In genomic region chr3:103309252-103309651, GRCm38 (mm10) we compare ENCODE assay signal across 20 mouse cellular contexts. TPM values are rescaled to one million over a fixed set of nuclear protein-coding genes. Genes with fewer than 3 reads are reported as not detected.
DNase-seq lines count a peak whose midpoint lies in the region; ATAC-seq and TF ChIP-seq lines count a peak whose summit lies in the region.
"Had no signal": no experiment of that assay in that cellular context is flagged by ENCODE, and none has a peak within 500 bp of the region (broad histone marks: within the 10 kb centered on the region; RNA-seq: fewer than 3 reads in every experiment).

No protein-coding gene starts in this region.

- TF ChIP-seq POLR2A in liver, adult 2 months (IDR thresholded peaks at IDR 0.05; ENCODE audit: extremely low read depth, insufficient read depth, low read length) = no peak

- H3K79me3 ChIP-seq in C2C12 (ENCODE audit: low read depth) = peaks cover 59% of the 10 kb centered on the region

- CTCF ChIA-PET in Patski (lab: Charles Lee) = no interaction called here

- no peak for ATAC-seq in liver, embryonic 12.5 days
- ATAC-seq in Patski = no peak
- ATAC-seq: forebrain, embryonic 15.5 days; inflammation-experienced regulatory T-cells, adult 6 months; intestine, postnatal 0 days had no signal

- TF ChIP-seq CTCF in liver, adult 2 months (IDR thresholded peaks at IDR 0.05; ENCODE audit: low read depth, low read length) = no peak
- TF ChIP-seq CTCF in C2C12 (IDR thresholded peaks at IDR 0.05; ENCODE audit: control insufficient read depth, insufficient read depth, insufficient read length) (no peak), Patski (IDR thresholded peaks at IDR 0.05) (no peak)

- H3K27me3 ChIP-seq in liver, adult 2 months (ENCODE audit: control insufficient read depth, insufficient read depth, low read length) = no peaks in the 10 kb centered on the region
- H3K27me3 ChIP-seq in liver, embryonic 12.5 days (replicated peaks) = no peaks in the 10 kb centered on the region
- H3K27me3 ChIP-seq in C2C12 (ENCODE audit: control insufficient read depth, insufficient read depth, insufficient read length) (no peaks in the 10 kb centered on the region), Patski (no peaks in the 10 kb centered on the region)
- H3K27me3 ChIP-seq: forebrain, embryonic 15.5 days; heart, embryonic 12.5 days; hindbrain, embryonic 15.5 days had no signal

- 62% methylated on average over 5 of the region's 5 CpGs for WGBS in liver, adult 2 months
- 81% methylated on average over 5 of the region's 5 CpGs for WGBS in liver, embryonic 12.5 days (ENCODE audit: insufficient replicate concordance)

- DNase-seq in liver, adult 2 months (ENCODE audit: extremely low read depth, low read depth, low spot score) = peak; percentile 32
- peak; percentile 42 for DNase-seq in Patski (ENCODE audit: low read depth, low spot score)
- peak; percentile 14 for DNase-seq in fibroblast of lung, adult 2 months (ENCODE audit: low read depth)
- no peak for DNase-seq in urinary bladder, postnatal 36 days (ENCODE audit: low spot score in 2 of 2)
- DNase-seq in left cerebral cortex, postnatal 36 days (ENCODE audit: low spot score in 2 of 2) = no peak
- no peak for DNase-seq in adrenal gland, adult 2 months
- DNase-seq: adrenal gland, postnatal 14 days; cerebellum, adult 18-20 months; cerebellum, adult 9-11 months; cerebellum, postnatal 36 days; gastrocnemius, postnatal 14 days had no signal

- POLR2A ChIA-PET in Patski (lab: Charles Lee) = interaction anchor here (0.7 kb wide), 1 partner anchor 1876 kb away, joined by 6 read pairs; no protein-coding TSS in a partner anchor

- H3K36me3 ChIP-seq in liver, adult 2 months (ENCODE audit: control insufficient read depth, insufficient read depth, low read length) = peaks cover 6% of the 10 kb centered on the region
- H3K36me3 ChIP-seq in liver, embryonic 12.5 days = peaks cover 24% of the 10 kb centered on the region
- peaks cover 23% of the 10 kb centered on the region for H3K36me3 ChIP-seq in C2C12 (ENCODE audit: control insufficient read depth, insufficient read depth)

- H3ac ChIP-seq in C2C12 (ENCODE audit: control insufficient read depth, insufficient read length, low read depth) = no peak overlapping the region

- no peak overlapping the region for H3K9ac ChIP-seq in liver, adult 2 months (ENCODE audit: low read depth, low read length)
- no peak overlapping the region for H3K9ac ChIP-seq in liver, embryonic 12.5 days
- H3K9ac ChIP-seq: forebrain, embryonic 15.5 days; heart, embryonic 12.5 days; hindbrain, embryonic 15.5 days had no signal

- in situ Hi-C loops in Patski (cut with MboI; ENCODE audit: low pct_unique_long_range_greater_than_20kb) = no loop called here

- H3K9me3 ChIP-seq in liver, embryonic 12.5 days (replicated peaks) = no peaks in the 10 kb centered on the region
- H3K9me3 ChIP-seq: embryonic facial prominence, embryonic 10.5 days; forebrain, embryonic 15.5 days; G1E; heart, embryonic 12.5 days; hindbrain, embryonic 15.5 days had no signal

- peaks cover 7% of the 10 kb centered on the region; the same call in 1 of the 2 replicates for H3K79me2 ChIP-seq in liver, adult 2 months (ENCODE audit: control insufficient read depth, insufficient read depth, low read length)
- peaks cover 70% of the 10 kb centered on the region for H3K79me2 ChIP-seq in C2C12 (ENCODE audit: control insufficient read depth, insufficient read depth)

- H3K4me1 ChIP-seq in liver, adult 2 months (ENCODE audit: control insufficient read depth, insufficient read depth, low read length) = peaks cover 2% of the 10 kb centered on the region
- 0 out of 2 replicates have a peak, but pooled peaks cover 8% of the 10 kb centered on the region for H3K4me1 ChIP-seq in liver, embryonic 12.5 days

- H3K4me3 ChIP-seq in liver, adult 2 months (ENCODE audit: insufficient read depth, low read depth, low read length) = no peak overlapping the region
- no peak overlapping the region for H3K4me3 ChIP-seq in liver, embryonic 12.5 days
- no peak overlapping the region for H3K4me3 ChIP-seq in C2C12 (ENCODE audit: insufficient read depth, poor library complexity, severe bottlenecking)
- H3K4me3 ChIP-seq: embryonic facial prominence, embryonic 10.5 days; forebrain, embryonic 15.5 days; heart, embryonic 12.5 days; hindbrain, embryonic 15.5 days had no signal

- intact Hi-C loops in left cerebral cortex, postnatal 36 days (cut with DNase I) = no loop called here

- no peak overlapping the region for H3K27ac ChIP-seq in liver, adult 2 months (replicated peaks; ENCODE audit: insufficient read depth, low read depth, low read length)
- H3K27ac ChIP-seq in liver, embryonic 12.5 days = no peak overlapping the region
- H3K27ac ChIP-seq: embryonic facial prominence, embryonic 10.5 days; forebrain, embryonic 15.5 days; hindbrain, embryonic 15.5 days had no signal

- H3K4me2 ChIP-seq in liver, embryonic 12.5 days = no peak overlapping the region
- H3K4me2 ChIP-seq: forebrain, embryonic 15.5 days; heart, embryonic 12.5 days; hindbrain, embryonic 15.5 days had no signal

TF ChIP-seq in C2C12, 6 proteins besides CTCF, POLR2A, EP300 and RAD21:
- TF ChIP-seq MYOD1 (IDR thresholded peaks at IDR 0.05; ENCODE audit: control insufficient read depth, insufficient read length, low read depth) (peak; percentile 52), USF1 (IDR thresholded peaks at IDR 0.05; ENCODE audit: low read depth) (no peak), CEBPB (IDR thresholded peaks at IDR 0.05; ENCODE audit: low read depth) (peak; percentile 18), MYOG (IDR thresholded peaks at IDR 0.05; ENCODE audit: control insufficient read depth, extremely low read depth, insufficient read length) (no peak), FOSL1 (IDR thresholded peaks at IDR 0.05; ENCODE audit: insufficient read depth, low read length, poor library complexity, severe bottlenecking) (peak; percentile 47), MAX (IDR thresholded peaks at IDR 0.05) (no peak)
TF ChIP-seq in C2C12: peak in this region for 3.

RNA-seq across cellular contexts. Expression of gene Trim33, which starts 30.2 kb away (rescaled TPM):
- 12.5 and 13.4 TPM in 2 replicates for total RNA-seq in liver, adult 2 months (2014; rRNA removed)
- polyA plus RNA-seq in liver, adult 2 months (2012; rRNA removed) = 3.2 and 4.2 TPM in 2 replicates
- polyA plus RNA-seq in liver, embryonic 12.5 days (2016; fragmentation: Nextera tagmentation; extraction: Ambion mirVana) = 13.6 and 14.8 TPM in 2 replicates
- polyA plus RNA-seq in C2C12 (2012; fragmentation: generic; extraction: Trizol) = 6.2 TPM
- 47.3 TPM for polyA plus RNA-seq in Patski (2021)
- total RNA-seq in left cerebral cortex, postnatal 36 days (2021) = 10 to 100 TPM; 48.2 to 59.1 TPM
- 10 to 100 TPM; 30.8 to 44.2 TPM for total RNA-seq in adrenal gland, adult 2 months (2021)
- 5.3 and 6.3 TPM in 2 replicates for polyA plus RNA-seq in adrenal gland, adult 2 months (2012; rRNA removed)

Comparison
In these comparisons a context has a peak if more than half of its experiments do, and no peak if none do; other contexts are left out.
1. DNase-seq: peak in liver, adult 2 months (single experiment), Patski (single experiment) and fibroblast of lung, adult 2 months (single experiment); none in urinary bladder, postnatal 36 days (0 of 2), left cerebral cortex, postnatal 36 days (0 of 2) and adrenal gland, adult 2 months (single experiment).